Mouse (Mus musculus) stomach, postnatal 0 days (tissue): ENCODE measurements at regions not wholly inside any gene's neighbourhood (a gene's known extent, or its start where the extent isn't known, plus 50 kb on each side); places are given as distances from the start of the nearest gene placed in this dataset.

ENCODE experiments used
- CTCF ChIP-seq: IDR thresholded peaks from 2 replicates; pipeline ENCODE4 v1.5.1; 2016; ENCODE audit warnings: antibody characterized with exemption, low read depth, mild to moderate bottlenecking, moderate library complexity
- EP300 ChIP-seq: optimal IDR thresholded peaks from 2 replicates; pipeline ENCODE3; 2016; ENCODE audit warnings: antibody characterized with exemption

GRCm38 (mm10) chr13:39441799-39442198 is 481.1 kb upstream of the Slc35b3 start:
- TF ChIP-seq CTCF, result no peak
- TF ChIP-seq EP300, result no peak
